Mouse (Mus musculus) thymus, postnatal 10 days (tissue): ENCODE results near the gene Mrpl20.
"Not testable (repeated sequence)": the region's sequence is repeated elsewhere in the genome, so short reads cannot be mapped to it uniquely, and the experiment has no call there.

Experiments
- DNase-seq, 2 experiments: peaks; one replicate each; pipeline ENCODE4 v3.0.0; 2021; ENCODE audit warnings: low spot score in 2 of 2

Mrpl20 gene

GRCm38 (mm10) chr4:155783486-155784080, 19.1 kb upstream of the Mrpl20 start:
- DNase-seq, result no peak

DNA sequence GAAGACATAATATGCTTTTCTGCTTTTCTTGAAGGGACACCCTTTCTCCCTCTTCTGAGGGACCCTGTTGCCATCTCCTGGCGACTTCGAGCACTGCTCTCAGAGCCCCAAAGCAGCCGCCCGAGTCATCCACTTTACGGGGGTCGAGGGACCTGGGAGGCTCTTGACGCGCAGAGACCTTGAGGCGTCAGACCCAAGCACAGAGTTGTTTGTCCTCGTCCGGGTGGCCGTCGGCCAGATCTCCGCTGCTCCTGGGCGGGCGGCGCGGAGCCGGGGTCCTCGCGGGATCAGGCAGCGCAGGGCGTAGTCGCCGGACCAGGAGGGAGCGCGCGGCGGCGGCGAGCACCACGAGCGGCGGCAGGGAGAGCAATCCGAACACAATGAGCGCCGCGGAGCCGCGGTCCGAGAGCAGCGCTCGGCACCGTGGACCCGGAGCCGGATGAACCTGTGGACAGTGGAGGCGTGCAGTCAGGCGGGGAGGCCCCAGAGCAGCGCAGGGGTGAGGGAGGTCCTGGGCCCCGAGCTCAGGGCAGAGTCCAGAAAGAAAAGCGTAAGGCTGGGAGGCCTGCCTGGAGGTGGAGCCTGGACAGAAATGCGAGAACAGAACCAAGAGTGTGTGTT, 18.5 kb upstream of the Mrpl20 start:
- peak; percentile 38 to 66 for DNase-seq

- DNase-seq, result no peak
Measured at GRCm38 (mm10) chr4:155785246-155785645, 17.4 kb upstream of the Mrpl20 start.

GRCm38 (mm10) chr4:155785819-155786218, 16.9 kb upstream of the Mrpl20 start, which contains the start of gene Tmem88b:
Tmem88b (minus strand) TSS chr4:155785874.
- DNase-seq, result no peak

- no peak for DNase-seq
Measured at GRCm38 (mm10) chr4:155788300-155788699, 14.4 kb upstream of the Mrpl20 start.

DNA sequence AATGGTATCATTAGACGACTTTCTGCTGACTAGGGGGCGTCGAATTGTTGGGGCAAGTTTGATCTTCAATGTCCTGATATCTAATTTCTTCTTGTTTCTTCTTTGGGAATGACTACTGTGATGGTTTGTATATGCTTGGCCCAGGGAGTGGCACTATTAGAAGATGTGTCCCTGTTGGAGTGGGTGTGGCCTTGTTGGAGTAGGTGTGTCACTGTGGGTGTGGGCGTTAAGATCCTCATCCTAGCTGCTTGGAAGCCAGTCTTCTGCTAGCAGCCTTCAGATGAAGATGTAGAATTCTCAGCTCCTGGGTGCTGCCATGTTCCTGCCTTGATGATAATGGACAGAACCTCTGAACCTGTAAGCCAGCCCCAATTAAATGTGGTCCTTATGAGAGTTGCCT, 13.8 kb upstream of the Mrpl20 start:
- DNase-seq, result not testable (repeated sequence)

GRCm38 (mm10) chr4:155790021-155790489, 12.6 kb upstream of the Mrpl20 start, which contains the start of gene Ankrd65:
Ankrd65 (plus strand) TSS chr4:155790439.
- no peak for DNase-seq

DNA sequence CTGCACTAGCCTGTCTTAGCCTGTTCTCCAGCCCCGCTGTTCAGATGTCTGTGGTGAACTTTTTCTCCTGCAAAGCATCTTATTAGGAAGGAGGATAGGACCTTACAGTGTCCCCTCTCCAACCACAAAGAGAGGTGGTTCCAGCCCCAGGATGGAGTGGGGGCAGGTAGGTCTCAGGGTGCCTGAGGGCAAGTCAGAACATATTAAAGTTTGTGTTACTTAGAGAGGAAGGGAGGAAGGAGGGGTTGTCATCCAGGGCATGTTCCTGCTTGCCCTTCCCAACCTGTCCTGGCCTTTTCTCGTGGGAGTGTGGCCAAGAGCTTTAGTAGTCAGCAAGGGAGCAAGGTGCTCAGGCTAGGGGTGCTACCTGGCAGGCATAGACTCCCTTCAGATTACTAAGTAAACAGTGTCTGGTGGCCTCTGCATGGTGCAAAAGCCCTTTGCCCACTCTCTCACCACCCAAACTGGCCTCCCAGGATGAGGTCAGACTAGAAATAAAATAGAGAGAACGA, 12.0 kb upstream of the Mrpl20 start:
- DNase-seq, result no peak

- DNase-seq, result no peak
Measured at GRCm38 (mm10) chr4:155791240-155791933, 11.3 kb upstream of the Mrpl20 start.

GRCm38 (mm10) chr4:155793730-155794129, 8.9 kb upstream of the Mrpl20 start:
- DNase-seq, result no peak

- no peak for DNase-seq
Measured at GRCm38 (mm10) chr4:155802075-155802474, 603 bp upstream of the Mrpl20 start.

DNA sequence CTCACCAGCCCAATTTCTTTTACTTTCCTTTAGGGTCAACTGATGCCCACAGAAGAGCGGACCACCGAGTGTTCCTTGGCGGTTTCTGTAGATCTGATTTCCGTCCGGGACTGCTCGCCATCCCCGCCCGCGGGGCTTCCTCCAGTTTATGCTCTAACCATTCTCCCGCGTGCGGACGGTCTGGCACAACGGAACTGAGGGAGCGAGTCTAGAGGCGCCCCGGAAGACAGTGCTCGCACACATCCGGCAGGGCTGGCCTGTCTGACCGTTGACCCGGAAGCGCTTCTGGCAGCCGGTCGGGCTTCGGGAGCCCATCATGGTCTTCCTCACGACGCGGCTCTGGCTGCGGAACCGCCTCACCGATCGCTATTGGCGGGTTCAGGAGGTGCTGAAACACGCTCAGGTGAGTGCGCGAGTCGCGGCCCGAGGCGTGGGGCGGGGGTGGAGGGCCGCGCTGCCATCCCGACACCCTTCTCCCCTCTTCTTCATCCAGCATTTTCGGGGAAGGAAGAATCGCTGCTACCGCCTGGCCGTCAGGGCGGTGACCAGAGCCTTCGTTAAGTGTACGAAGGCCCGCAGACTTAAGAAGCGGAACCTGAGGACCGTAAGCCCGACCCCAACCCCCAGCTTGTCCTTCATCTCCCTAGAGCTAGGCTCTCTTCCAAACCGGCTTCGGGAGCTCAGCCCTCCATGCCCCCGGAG, 813 bp downstream of the Mrpl20 start:
- DNase-seq, result peak; percentile 94 to 98

GRCm38 (mm10) chr4:155807841-155808240, 5.2 kb downstream of the Mrpl20 start:
- DNase-seq, result no peak

GRCm38 (mm10) chr4:155811929-155812664, 9.4 kb downstream of the Mrpl20 start, which contains the start of gene Ccnl2:
Ccnl2 (plus strand) TSS chr4:155812489.
- peak; percentile 90 to 93 for DNase-seq

GRCm38 (mm10) chr4:155812665-155813181, 10.0 kb downstream of the Mrpl20 start:
- peak; percentile 22 to 36 for DNase-seq

GRCm38 (mm10) chr4:155817533-155817932, 14.9 kb downstream of the Mrpl20 start:
- DNase-seq, result no peak

GRCm38 (mm10) chr4:155821025-155821424, 18.3 kb downstream of the Mrpl20 start:
- no peak for DNase-seq

DNA sequence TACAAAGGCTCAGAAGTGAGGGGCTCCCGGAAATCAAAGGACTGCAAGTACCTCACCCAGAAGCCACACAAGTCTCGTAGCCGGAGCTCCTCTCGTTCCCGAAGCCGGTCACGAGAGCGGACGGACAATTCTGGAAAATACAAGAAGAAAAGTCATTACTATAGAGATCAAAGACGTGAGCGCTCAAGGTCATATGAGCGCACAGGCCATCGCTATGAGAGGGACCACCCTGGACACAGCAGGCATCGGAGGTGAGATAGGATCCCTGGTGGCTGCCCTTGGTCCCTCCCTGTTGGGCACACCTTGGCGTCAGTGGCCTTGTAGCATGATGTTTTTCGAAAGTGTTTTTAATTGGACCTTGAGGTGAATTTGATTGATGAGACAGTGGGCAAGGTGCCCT, 20.8 kb downstream of the Mrpl20 start:
- no peak for DNase-seq

GRCm38 (mm10) chr4:155829866-155830265, 27.2 kb downstream of the Mrpl20 start:
- DNase-seq, result no peak

DNA sequence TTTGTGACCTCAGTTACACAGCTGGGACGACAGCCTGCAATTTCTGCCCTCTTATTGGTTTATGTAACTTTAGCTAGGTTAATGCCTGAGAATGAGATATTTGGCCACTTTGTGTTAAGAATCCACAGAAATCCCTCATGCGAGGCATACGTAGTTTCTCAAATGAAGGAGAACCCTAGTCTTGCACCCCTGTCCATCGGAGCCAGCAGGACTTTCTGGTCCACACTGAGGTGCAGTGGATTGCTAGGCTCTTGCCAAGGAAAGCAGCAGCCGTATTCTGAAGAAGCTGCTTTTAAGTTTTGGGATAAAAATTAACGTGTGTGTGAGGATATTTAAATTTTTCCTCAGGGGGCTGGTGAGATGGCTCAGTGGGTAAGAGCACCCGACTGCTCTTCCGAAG, 27.9 kb downstream of the Mrpl20 start:
- DNase-seq, result no peak

GRCm38 (mm10) chr4:155831205-155831766, 28.6 kb downstream of the Mrpl20 start, which contains the start of gene Aurkaip1:
Aurkaip1 (plus strand) TSS chr4:155831272.
- DNase-seq, result peak; percentile 92 to 96
